Mouse (Mus musculus) liver, embryonic 11.5 days (tissue): ENCODE results near the gene Icmt. TPM values are rescaled to one million over a fixed set of nuclear protein-coding genes. Genes with fewer than 3 reads are reported as not detected.

Experiments
- ATAC-seq: fragments of 200-750 bp; cut with Nextera tagmentation; replicated peaks from 2 replicates; pipeline ENCODE4 v1.8.0; 2017; ENCODE audit warnings: moderate number of reproducible peaks, mild to moderate bottlenecking, moderate TSS enrichment, moderate library complexity; ENCODE audit not compliant: low FRiP score
- DNase-seq: peaks from one replicate; pipeline ENCODE4 v3.0.0-alpha.2; 2017; ENCODE audit warnings: low spot score
- H3K27ac ChIP-seq: fragments of 300-500 bp; sonication (generic); 2 replicates; pipeline ENCODE4 v1.5.1; 2014; ENCODE audit warnings: mild to moderate bottlenecking, low read depth, low read length, control low read depth
- H3K27me3 ChIP-seq: fragments of 300-500 bp; sonication (generic); replicated peaks from 2 replicates; pipeline ENCODE4 v1.6.1; 2014; ENCODE audit warnings: low read length, mixed read lengths; ENCODE audit not compliant: control insufficient read depth, insufficient read depth
- H3K36me3 ChIP-seq: fragments of 300-500 bp; sonication (generic); 2 replicates; pipeline ENCODE4 v1.6.1; 2014; ENCODE audit warnings: mild to moderate bottlenecking, low read length, moderate library complexity, mixed read lengths; ENCODE audit not compliant: control insufficient read depth, insufficient read depth
- H3K4me1 ChIP-seq: fragments of 300-500 bp; sonication (generic); replicated peaks from 2 replicates; pipeline ENCODE4 v1.6.1; 2014; ENCODE audit warnings: low read length, mixed read lengths; ENCODE audit not compliant: control insufficient read depth, insufficient read depth
- H3K4me2 ChIP-seq: fragments of 300-500 bp; sonication (generic); 2 replicates; pipeline ENCODE4 v1.6.1; 2014; ENCODE audit warnings: mild to moderate bottlenecking, control low read depth, moderate library complexity
- H3K4me3 ChIP-seq: fragments of 300-500 bp; sonication (generic); 2 replicates; pipeline ENCODE4 v1.5.1; 2014; ENCODE audit warnings: low read depth, low read length, control low read depth
- H3K9ac ChIP-seq: fragments of 300-500 bp; sonication (generic); 2 replicates; pipeline ENCODE4 v1.6.1; 2014; ENCODE audit warnings: low read depth, low read length, control low read depth
- H3K9me3 ChIP-seq: fragments of 300-500 bp; sonication (generic); 2 replicates; pipeline ENCODE4 v1.6.1; 2016; ENCODE audit warnings: low read length, inconsistent platforms, mixed read lengths; ENCODE audit not compliant: control insufficient read depth
- WGBS: fragments of 180-500 bp; shearing (Covaris S2); extraction: QIAGEN DNeasy Blood & Tissue Kit; methylation state at CpG from one replicate; pipeline ENCODE4 v1.1.7; 2014; 5-methylcytosine and 5-hydroxymethylcytosine counted together
- polyA plus RNA-seq: library from polyadenylated mRNA; unstranded; fragments of >200 nt; fragmentation: Nextera tagmentation; extraction: Ambion mirVana; gene quantifications from 2 replicates; pipeline ENCODE4 v1.2.1, GENCODE M21; 2014

The Icmt gene
- polyA plus RNA-seq, 1 experiment from 2014 or later, result 20.6 TPM

DNA sequence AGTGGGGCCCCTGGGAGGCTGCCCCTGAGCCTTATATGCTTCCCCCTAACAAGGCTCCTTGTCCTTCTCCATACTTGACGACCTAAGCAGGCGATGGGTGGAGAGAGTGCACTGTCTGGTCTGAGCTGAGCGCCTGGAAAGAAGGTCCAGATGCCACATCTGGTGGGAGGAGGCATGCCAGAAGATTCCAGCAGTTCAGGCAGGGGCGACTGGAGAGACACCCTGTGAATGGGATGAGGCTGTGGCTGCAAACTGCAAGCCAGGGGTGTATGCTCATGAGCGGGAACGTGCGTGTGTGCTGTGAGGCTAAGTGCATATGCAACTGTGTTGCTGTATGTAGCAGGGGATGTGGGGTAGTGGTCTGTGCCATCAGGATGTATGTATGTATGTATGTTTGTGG lies 25.0 kb upstream of the Icmt start:
- Histone ChIP-seq H3K27me3 (peaks cover 34% of the 10 kb centered on the region), H3K4me1 (peaks cover 11% of the 10 kb centered on the region), H3K9me3 (no peaks in the 10 kb centered on the region), H3K4me3 (no peak overlapping the region), H3K36me3 (no peaks in the 10 kb centered on the region), H3K4me2 (no peak overlapping the region), H3K9ac (no peak overlapping the region), H3K27ac (no peak overlapping the region)
- ATAC-seq (no peak), DNase-seq (no peak)
- 70% methylated on average over 7 of the region's 7 CpGs for WGBS

DNA sequence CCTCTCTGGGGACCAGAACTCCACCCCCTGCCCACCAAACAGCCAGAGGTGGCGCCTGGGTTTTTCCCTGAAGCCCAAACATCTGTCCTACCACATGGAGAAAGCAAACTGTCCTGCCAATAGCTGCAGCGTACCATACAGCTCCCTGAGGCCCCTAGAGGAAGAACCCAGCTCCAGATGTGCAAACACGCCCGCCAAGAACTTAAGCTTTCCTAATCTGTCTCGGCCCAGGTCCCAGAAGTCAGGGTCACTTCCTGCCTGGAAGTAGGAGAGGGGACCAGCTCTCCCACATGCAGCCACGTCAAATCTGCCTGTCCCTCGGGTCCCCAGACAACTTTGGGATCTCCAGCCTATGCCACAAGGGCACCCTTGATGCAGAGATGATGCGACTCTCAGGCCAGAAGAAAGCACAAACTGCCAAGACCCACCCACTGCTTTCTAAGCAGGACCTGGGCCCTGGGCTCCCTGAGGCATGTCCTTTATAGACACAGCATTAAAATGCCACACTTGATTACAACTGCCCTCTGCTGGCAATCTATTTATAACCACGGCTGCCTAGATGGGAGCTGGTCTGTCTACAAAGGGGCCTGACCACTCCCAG lies 24.5 kb upstream of the Icmt start:
- Histone ChIP-seq H3K4me1 (peaks cover 11% of the 10 kb centered on the region), H3K4me2 (no peak overlapping the region), H3K9me3 (no peaks in the 10 kb centered on the region), H3K27ac (no peak overlapping the region), H3K4me3 (no peak overlapping the region), H3K27me3 (peaks cover 34% of the 10 kb centered on the region), H3K9ac (no peak overlapping the region), H3K36me3 (no peaks in the 10 kb centered on the region)
- WGBS, result 34% methylated on average over 9 of the region's 9 CpGs
- ATAC-seq (0 out of 2 replicates have a peak, but pooled peaks have one; percentile 1), DNase-seq (no peak)

- H3K4me2 ChIP-seq, result peak overlapping the region; percentile 72
- no peak overlapping the region for H3K4me3 ChIP-seq
- H3K27me3 ChIP-seq, result peaks cover 34% of the 10 kb centered on the region
- 57% methylated on average over 3 of the region's 3 CpGs for WGBS
- no peak for ATAC-seq
- H3K4me1 ChIP-seq, result peaks cover 11% of the 10 kb centered on the region
- H3K27ac ChIP-seq, result no peak overlapping the region
- no peak for DNase-seq
- H3K9me3 ChIP-seq, result no peaks in the 10 kb centered on the region
- H3K9ac ChIP-seq, result no peak overlapping the region
- H3K36me3 ChIP-seq, result no peaks in the 10 kb centered on the region
Measured at GRCm38 (mm10) chr4:152273191-152273590, 23.8 kb upstream of the Icmt start.

- Histone ChIP-seq H3K4me1 (peaks cover 11% of the 10 kb centered on the region), H3K27ac (0 out of 2 replicates have a peak within 1 kb of the TSS, but pooled peaks have one; percentile 8), H3K4me2 (peak within 1 kb of the TSS; percentile 72), H3K9ac (peak within 1 kb of the TSS; percentile 55), H3K27me3 (peaks cover 34% of the 10 kb centered on the region), H3K9me3 (no peaks in the 10 kb centered on the region), H3K36me3 (no peaks in the 10 kb centered on the region), H3K4me3 (peak within 1 kb of the TSS; percentile 53)
- 2% methylated on average over 45 of the region's 48 CpGs for WGBS
- DNase-seq, result no peak
- ATAC-seq, result peak; percentile 30
Measured at GRCm38 (mm10) chr4:152273621-152274236, 23.3 kb upstream of the Icmt start, which contains the start of gene Gpr153. Gene Gpr153, plus strand, starts transcription at chr4:152274232.

DNA sequence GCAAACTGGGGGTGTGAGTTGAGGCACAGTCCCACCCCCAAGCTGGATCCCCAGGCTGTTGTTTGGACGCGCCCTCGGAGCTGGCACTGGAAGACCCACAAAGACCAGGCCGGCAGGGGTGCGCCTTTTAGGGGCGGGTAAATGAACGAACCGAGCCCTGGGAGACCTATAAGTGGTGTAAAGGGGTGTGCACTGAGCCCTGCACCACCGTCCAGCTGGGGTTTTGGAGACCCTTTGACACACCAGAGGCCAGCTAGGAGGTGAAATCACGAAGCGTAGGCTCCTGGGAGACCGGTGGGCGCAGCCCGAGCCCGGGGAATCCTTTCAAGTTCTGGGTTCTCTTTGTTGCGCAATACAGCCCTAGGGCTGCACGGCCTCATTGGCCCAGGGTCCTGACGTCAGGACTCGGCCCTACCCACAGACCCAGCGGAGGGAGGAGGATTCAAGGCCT lies 22.3 kb upstream of the Icmt start:
- peak; percentile 40; the same call in 1 of the 2 replicates for ATAC-seq
- Histone ChIP-seq H3K36me3 (no peaks in the 10 kb centered on the region), H3K4me1 (peaks cover 11% of the 10 kb centered on the region), H3K4me2 (peak overlapping the region; percentile 72), H3K9me3 (no peaks in the 10 kb centered on the region), H3K9ac (peak overlapping the region; percentile 55), H3K27me3 (peaks cover 36% of the 10 kb centered on the region), H3K27ac (no peak overlapping the region), H3K4me3 (peak overlapping the region; percentile 53)
- WGBS, result 3% methylated on average over 20 of the region's 20 CpGs
- DNase-seq, result peak; percentile 63

DNA sequence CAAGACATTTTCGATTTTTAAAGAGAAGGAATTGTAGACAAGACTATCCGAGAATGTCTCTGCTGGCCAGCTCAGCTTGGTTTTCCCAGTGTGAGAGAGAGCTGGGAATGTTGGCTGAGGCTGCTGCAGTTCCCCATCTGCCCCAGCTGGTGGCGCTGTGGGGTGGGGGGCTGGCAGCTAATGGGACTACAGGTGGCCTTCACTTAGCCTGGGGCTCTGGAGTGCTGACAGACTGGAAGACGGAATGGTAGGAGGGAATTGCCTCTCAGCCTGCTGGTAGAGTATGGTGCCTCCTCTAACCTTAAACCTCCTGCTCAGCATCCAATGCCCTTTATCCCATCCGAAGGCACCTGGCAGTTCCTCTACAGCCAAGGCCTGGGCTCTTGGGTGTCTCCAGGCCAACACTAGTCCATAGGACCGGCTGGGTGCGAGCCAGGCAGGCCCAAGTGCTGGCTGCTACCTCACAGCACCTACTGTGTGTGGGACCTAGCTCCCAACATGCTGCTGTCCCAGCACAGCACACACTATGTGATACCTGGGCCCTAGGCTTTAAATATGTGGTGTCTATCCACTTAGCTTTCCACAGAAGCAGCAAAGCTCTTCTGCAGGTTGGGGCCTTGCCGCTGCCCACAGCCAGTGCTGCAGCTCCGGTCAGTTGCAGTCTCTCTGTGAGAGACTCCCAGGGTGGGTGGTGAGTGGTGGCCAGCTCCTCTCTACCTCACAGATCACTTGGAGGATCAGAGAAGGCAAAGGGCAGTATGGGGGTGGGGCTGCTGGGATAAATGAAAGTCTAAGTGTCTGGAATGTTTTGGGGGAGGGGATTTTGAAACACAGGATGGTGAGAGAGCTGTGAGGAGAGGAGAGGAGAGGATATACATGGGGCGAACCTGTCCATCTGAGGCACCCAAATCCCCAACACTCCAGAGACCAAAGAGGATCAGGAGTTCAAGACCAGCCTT lies 20.4 kb upstream of the Icmt start:
- no peak overlapping the region for H3K4me3 ChIP-seq
- no peak overlapping the region for H3K4me2 ChIP-seq
- H3K36me3 ChIP-seq, result no peaks in the 10 kb centered on the region
- ATAC-seq (no peak), DNase-seq (no peak)
- H3K9ac ChIP-seq, result no peak overlapping the region
- H3K9me3 ChIP-seq, result no peaks in the 10 kb centered on the region
- H3K27ac ChIP-seq, result no peak overlapping the region
- H3K27me3 ChIP-seq, result peaks cover 54% of the 10 kb centered on the region
- peaks cover 11% of the 10 kb centered on the region for H3K4me1 ChIP-seq
- 51% methylated on average over 10 of the region's 10 CpGs for WGBS

GRCm38 (mm10) chr4:152277916-152278315 lies 19.1 kb upstream of the Icmt start:
- H3K36me3 ChIP-seq, result no peaks in the 10 kb centered on the region
- H3K9me3 ChIP-seq, result no peaks in the 10 kb centered on the region
- 64% methylated on average over 2 of the region's 2 CpGs for WGBS
- H3K27me3 ChIP-seq, result peaks cover 66% of the 10 kb centered on the region
- no peak for ATAC-seq
- no peak overlapping the region for H3K4me2 ChIP-seq
- no peak for DNase-seq
- no peak overlapping the region for H3K27ac ChIP-seq
- H3K9ac ChIP-seq, result no peak overlapping the region
- H3K4me1 ChIP-seq, result peaks cover 9% of the 10 kb centered on the region
- H3K4me3 ChIP-seq, result no peak overlapping the region

DNA sequence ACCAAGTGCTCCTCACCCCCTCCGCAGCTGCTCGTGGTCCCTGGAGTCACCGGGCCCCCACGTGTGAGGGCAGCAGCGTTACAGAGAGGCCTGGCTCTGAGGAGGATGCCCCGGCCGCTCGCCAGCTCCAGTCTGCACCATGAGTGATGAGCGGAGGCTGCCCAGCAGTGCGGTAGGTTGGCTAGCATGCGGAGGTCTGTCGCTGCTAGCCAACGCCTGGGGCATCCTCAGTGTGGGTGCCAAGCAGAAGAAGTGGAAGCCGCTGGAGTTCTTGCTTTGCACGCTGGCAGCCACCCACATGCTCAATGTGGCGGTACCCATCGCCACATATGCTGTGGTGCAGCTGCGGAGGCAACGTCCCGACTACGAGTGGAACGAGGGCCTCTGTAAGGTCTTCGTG lies 18.0 kb upstream of the Icmt start:
- peaks cover 16% of the 10 kb centered on the region for H3K4me1 ChIP-seq
- H3K36me3 ChIP-seq, result no peaks in the 10 kb centered on the region
- H3K27ac ChIP-seq, result no peak overlapping the region
- no peak overlapping the region for H3K9ac ChIP-seq
- ATAC-seq (no peak), DNase-seq (no peak)
- no peaks in the 10 kb centered on the region for H3K9me3 ChIP-seq
- no peak overlapping the region for H3K4me3 ChIP-seq
- peaks cover 66% of the 10 kb centered on the region for H3K27me3 ChIP-seq
- no peak overlapping the region for H3K4me2 ChIP-seq
- 88% methylated on average over 23 of the region's 23 CpGs for WGBS
